Mouse (Mus musculus): Measurements from ENCODE around the gene Gna11.

Gene Gna11

GRCm38 (mm10) chr10:81545161-81545747 is at the start of gene Gna11:
TSS of gene Gna11 (minus strand) at chr10:81545190.
- DNase-seq (ENCODE audit: low spot score in 2 of 2), result peak; percentile 100

GRCm38 (mm10) chr10:81593935-81594334 is 48.9 kb upstream of the Gna11 start:
- no peak for DNase-seq (ENCODE audit: low spot score in 2 of 2)

- no peak for DNase-seq (ENCODE audit: low spot score in 2 of 2)
Measured at GRCm38 (mm10) chr10:81593223-81593622, 48.2 kb upstream of the Gna11 start.

DNA sequence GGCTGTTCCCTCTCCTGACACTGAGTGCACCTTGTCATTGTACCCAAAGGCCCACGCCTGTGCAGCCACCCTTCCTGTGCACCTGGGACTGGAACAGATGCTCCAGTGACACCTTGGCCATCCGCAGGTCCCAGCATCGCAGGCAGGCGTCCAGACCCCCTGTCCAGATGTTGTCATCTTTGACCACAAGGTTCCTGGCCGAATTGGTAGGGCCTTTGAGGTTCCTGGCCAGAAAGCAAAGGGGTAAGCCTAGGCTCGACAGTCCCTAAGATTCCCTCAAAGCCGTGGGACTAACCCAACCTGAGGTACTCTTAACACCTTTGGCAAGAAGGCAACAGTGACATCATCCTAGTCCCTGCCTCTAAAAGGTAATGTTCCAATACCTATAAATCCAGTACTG is 47.6 kb upstream of the Gna11 start:
- no peak for DNase-seq (ENCODE audit: low spot score in 2 of 2)

- no peak for DNase-seq (ENCODE audit: low spot score in 2 of 2)
Measured at GRCm38 (mm10) chr10:81591846-81592245, 46.9 kb upstream of the Gna11 start.

DNA sequence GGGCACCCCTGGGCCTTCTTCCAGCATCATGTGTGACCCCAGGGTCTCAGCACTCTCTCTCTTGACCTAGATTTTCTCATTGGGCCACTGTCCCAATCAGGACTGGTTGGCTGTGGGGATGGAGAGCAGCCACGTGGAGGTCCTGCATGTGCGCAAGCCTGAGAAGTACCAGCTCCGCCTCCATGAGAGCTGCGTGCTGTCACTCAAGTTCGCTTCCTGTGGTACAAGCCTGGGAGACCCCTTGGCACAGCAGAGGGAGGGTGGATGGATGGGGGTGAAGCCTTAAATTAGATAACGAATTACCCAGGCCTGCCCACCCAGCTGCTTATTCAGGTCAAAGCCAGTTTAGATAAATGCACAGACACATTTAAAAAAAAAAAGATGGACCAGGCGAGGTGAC is 43.7 kb upstream of the Gna11 start:
- no peak for DNase-seq (ENCODE audit: low spot score in 2 of 2)

- DNase-seq (ENCODE audit: low spot score in 2 of 2), result no peak
Measured at GRCm38 (mm10) chr10:81583347-81583746, 38.4 kb upstream of the Gna11 start.

GRCm38 (mm10) chr10:81580441-81581070 is 35.6 kb upstream of the Gna11 start:
- no peak for DNase-seq (ENCODE audit: low spot score in 2 of 2)

DNA sequence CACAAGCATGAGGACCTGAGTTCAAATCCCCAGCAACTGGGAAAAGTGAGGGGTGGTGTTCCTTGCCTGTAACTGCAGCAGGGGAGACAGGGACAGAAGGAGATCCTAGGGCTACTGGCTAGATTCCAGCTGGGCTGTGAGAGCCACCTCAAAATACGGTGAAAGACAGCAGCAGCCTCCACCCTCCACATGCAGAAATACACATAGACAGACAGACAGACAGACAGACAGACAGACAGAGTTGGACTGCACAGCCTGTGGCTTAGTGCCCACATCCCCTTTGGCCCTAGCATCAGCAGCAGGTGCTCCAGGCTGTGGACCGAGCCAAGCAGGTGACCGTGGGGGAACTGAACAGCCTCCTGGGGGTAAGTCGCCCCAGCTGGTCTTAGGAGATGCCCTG is 35.0 kb upstream of the Gna11 start:
- DNase-seq (ENCODE audit: low spot score in 2 of 2), result no peak

- DNase-seq (ENCODE audit: low spot score in 2 of 2), result no peak
Measured at GRCm38 (mm10) chr10:81575695-81576094, 30.7 kb upstream of the Gna11 start.

- DNase-seq (ENCODE audit: low spot score in 2 of 2), result no peak
Measured at GRCm38 (mm10) chr10:81575208-81575631, 30.2 kb upstream of the Gna11 start.

GRCm38 (mm10) chr10:81574081-81575056 is 29.4 kb upstream of the Gna11 start, which contains the start of gene Tle2:
TSS of gene Tle2 (plus strand) at chr10:81574561.
- DNase-seq (ENCODE audit: low spot score in 2 of 2), result no peak

DNA sequence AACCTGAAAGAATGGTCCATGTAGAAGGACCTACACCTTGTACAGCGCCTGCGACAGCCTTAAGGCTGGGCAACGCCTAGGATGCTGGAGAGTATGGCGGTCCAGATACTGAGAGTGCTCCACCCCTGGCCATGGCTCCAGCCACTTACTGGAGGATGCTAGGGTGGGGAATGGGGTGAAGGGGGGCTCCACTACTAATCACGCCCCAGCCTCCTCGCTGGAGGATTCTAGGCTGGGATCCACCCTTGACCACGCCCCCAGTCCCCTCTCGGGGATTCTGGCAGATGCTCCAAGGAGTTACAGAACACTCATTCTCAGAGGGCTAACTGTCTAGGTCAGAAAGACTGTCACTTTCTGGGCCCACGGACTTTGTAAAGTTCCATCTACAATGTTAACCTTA is 28.0 kb upstream of the Gna11 start:
- DNase-seq (ENCODE audit: low spot score in 2 of 2), result peak; percentile 77 to 82

DNA sequence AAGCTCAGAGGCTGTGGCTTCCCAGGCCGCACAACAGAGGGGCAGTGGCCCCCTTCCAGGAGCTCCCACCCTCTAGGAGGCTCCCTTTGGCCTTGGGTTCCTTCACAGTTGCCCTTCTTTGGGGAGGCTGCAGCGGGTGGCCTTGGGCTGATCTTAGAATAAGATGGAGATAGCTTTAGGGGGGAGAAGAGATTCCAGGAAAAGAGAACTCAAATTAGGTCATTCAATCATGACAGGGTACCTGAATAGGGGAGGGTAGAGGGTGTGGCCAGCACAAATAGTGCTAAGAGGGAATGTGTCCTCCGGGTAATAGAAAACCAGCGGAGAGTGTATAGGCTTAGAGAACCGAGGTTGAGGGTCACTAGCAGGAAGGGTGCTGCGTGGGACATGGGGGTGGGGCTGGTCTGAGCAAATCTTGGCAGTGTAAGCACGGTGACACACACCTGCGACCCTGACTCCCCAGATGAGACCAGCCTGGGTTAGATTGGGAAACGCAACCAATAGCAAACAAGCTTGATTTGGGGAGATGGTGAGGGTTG is 27.2 kb upstream of the Gna11 start:
- no peak for DNase-seq (ENCODE audit: low spot score in 2 of 2)

GRCm38 (mm10) chr10:81571501-81571876 is 26.5 kb upstream of the Gna11 start:
- DNase-seq (ENCODE audit: low spot score in 2 of 2), result peak; percentile 99

DNA sequence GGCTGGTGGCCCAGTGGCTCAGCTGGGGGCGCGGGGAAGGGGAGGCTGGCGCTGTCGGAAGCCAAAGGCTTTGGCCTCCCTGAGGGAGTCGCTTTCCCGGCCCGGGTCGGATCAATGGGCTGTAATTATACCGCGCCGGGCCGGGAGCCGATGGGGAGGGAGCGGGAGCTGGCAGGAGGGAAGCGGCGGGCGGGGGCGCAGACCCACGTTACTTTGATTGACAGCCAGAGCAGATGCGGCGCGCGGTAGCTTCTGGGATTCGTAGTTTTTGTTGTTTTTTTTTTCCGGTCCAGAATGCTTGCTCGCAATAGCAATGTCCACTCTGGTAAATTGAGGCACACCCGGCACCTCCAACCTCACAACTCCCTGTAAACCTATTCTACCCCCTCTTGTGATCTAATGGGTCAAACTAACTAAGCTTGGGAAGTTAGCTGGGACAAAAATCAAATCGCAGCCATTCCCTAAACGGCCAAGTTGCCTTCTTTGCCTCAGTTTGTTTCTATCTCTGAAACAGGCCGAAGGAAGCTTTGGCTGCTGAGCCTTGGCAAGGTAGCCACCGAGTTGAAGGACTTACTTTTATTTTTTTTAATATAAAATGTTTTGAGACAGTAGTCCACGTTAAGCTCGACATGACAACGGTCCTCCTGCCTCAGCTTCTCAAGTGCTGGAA is 26.0 kb upstream of the Gna11 start:
- DNase-seq (ENCODE audit: low spot score in 2 of 2), result peak; percentile 93 to 95

DNA sequence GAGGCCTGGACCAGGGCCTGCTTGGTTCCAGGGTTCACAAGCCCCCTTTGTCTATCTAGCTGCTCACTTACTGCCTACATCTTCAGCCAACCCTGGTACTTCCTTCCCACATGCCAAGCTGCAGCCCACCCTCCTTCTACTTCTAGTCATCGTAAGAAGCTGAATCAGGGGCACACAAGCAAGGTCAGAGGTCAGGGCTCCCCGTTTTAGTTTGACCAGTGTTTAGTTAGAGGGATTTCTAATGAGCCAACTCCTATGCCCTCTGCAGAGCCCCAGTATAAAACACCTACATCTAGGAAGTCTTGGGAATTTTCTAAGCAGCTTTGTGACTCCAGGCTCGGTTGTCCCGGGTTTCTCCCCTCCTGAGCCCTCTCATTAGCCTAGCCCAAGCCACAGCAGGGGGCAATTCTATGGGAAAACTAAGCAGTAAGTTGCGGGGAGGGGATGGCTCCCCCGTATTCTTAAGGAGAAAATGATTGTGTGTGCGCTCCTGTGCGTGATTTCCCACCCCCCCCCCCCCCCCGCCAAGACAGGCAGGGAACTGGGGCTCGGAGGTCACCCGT is 25.3 kb upstream of the Gna11 start:
- DNase-seq (ENCODE audit: low spot score in 2 of 2), result no peak

GRCm38 (mm10) chr10:81569507-81570237 is 24.7 kb upstream of the Gna11 start:
- no peak for DNase-seq (ENCODE audit: low spot score in 2 of 2)

DNA sequence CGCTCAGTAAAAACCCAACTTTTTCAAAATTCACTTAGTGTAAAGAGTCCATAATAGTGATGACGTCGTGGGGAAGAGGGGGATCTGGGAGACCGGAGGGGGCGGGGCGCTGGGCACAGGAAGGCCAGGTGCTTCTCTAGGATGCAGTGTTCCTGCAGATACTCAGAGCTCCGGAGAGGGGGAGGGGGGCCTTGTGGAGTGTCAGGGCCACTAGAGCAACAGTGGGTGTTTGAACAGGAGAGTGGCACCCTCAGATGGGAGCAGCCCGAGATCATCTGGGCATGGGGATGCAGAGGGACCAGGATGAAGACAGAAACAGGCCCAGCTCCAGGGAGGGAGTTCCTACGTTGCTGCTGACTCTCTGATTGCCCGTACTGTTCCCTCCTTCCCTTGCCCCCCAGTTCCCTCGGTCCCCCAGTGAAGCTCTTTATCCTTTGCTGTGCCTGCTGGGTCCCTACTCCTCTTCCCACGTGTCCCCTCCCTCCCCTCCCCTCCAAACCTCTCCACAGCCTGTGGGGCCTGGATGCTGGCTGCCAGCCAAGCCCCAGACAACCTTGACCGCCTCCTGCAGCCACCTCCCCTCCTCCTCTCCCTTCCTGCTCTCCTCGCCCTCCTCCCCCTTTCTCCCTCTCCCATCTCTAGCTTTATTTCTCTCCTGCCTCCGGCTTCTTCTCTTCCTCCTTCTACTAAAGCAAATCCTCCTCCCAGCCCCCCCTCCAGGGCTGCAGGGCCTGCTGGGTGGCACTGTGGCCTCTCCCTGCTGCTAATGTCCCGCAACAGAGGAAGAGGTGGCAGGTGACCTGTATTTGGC is 23.6 kb upstream of the Gna11 start:
- DNase-seq (ENCODE audit: low spot score in 2 of 2), result peak in 1 of 2 experiments; percentile 75

Data from urinary bladder, postnatal 4 days (tissue).